Mouse (Mus musculus) limb, embryonic 12.5 days (tissue): ENCODE results near the gene Sdr9c7. TPM values are rescaled to one million over a fixed set of nuclear protein-coding genes. Genes with fewer than 3 reads are reported as not detected.
"Not testable (repeated sequence)": the region's sequence is repeated elsewhere in the genome, so short reads cannot be mapped to it uniquely, and the experiment has no call there.

ENCODE experiments used
- ATAC-seq: fragments of 200-750 bp; cut with Nextera tagmentation; 2 replicates; pipeline ENCODE4 v1.8.0; 2017; ENCODE audit warnings: low read depth, moderate TSS enrichment; ENCODE audit not compliant: insufficient number of reproducible peaks, insufficient read depth, low FRiP score, low TSS enrichment
- H3K27ac ChIP-seq: fragments of 300-500 bp; sonication (generic); 2 replicates; pipeline ENCODE4 v1.5.1; 2016; ENCODE audit warnings: mild to moderate bottlenecking, moderate library complexity
- H3K27me3 ChIP-seq: fragments of 300-500 bp; sonication (generic); 2 replicates; pipeline ENCODE4 v1.6.1; 2016; ENCODE audit warnings: mild to moderate bottlenecking, moderate library complexity
- H3K36me3 ChIP-seq: fragments of 300-500 bp; sonication (generic); 2 replicates; pipeline ENCODE4 v1.6.1; 2016; ENCODE audit warnings: mild to moderate bottlenecking, moderate library complexity
- H3K4me1 ChIP-seq: fragments of 300-500 bp; sonication (generic); replicated peaks from 2 replicates; pipeline ENCODE4 v1.6.1; 2016
- H3K4me2 ChIP-seq: fragments of 300-500 bp; sonication (generic); 2 replicates; pipeline ENCODE4 v1.6.1; 2016; ENCODE audit warnings: mild to moderate bottlenecking, moderate library complexity
- H3K4me3 ChIP-seq: fragments of 300-500 bp; sonication (generic); replicated peaks from 2 replicates; pipeline ENCODE4 v1.5.1; 2016; ENCODE audit warnings: mild to moderate bottlenecking
- H3K9ac ChIP-seq: fragments of 300-500 bp; sonication (generic); replicated peaks from 2 replicates; pipeline ENCODE4 v1.6.1; 2016; ENCODE audit warnings: mild to moderate bottlenecking, moderate library complexity
- H3K9me3 ChIP-seq: fragments of 300-500 bp; sonication (generic); 2 replicates; pipeline ENCODE4 v1.6.1; 2016; ENCODE audit warnings: mild to moderate bottlenecking, moderate library complexity
- WGBS: fragments of 180-500 bp; shearing (Covaris S2); methylation state at CpG from one replicate; pipeline ENCODE4 v1.1.7; 2016; 5-methylcytosine and 5-hydroxymethylcytosine counted together
- polyA plus RNA-seq: library from polyadenylated mRNA; unstranded; fragments of >200 nt; fragmentation: Nextera tagmentation; extraction: Ambion mirVana; gene quantifications from 2 replicates; pipeline ENCODE4 v1.2.1, GENCODE M21; 2016

Gene Sdr9c7
- polyA plus RNA-seq, 1 experiment from 2014 or later = not detected

DNA sequence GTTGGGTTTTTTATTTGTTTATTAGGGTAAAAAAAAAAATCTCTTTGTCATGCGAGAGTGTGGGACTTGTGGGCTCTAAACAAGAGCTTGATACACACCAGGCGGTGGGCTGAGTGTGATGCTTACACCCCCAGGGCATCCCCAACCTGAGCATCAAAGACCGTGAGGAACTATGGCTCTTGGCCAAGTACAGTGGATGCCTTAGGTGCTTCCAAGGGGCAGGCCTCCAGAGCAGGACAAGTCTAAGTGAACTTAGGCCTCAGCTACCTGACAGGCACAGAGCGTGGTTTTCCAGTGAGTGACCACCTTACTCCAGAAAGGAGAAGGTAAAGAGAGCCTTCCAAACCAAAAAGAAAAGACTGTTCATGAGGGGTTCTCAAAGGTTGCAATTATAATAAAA lies 11.3 kb upstream of the Sdr9c7 start:
- ATAC-seq = no peak
- Histone ChIP-seq H3K9ac (no peak overlapping the region), H3K27ac (no peak overlapping the region), H3K36me3 (no peaks in the 10 kb centered on the region), H3K27me3 (no peaks in the 10 kb centered on the region), H3K4me3 (no peak overlapping the region), H3K4me2 (no peak overlapping the region), H3K9me3 (no peaks in the 10 kb centered on the region), H3K4me1 (no peaks in the 10 kb centered on the region)
- WGBS = 72% methylated on average over 4 of the region's 4 CpGs

DNA sequence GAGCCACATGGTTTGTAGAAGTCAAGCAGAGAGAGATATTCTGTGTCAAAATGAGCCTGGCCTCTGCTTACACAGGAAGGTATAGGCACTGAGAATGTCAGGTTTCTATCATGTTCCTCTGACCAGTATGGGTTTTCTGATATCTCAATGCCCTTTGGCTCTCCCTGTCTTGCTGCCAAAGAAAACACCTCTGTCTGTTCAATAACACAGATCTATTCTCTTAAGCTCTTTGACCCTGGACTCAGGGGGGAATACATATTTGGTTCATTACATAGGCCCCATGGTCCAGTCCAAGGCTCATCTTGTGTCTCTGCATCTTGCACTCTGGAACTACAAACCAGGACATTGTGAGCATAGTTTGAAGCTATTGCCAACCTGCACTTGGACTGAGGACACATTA lies 9.7 kb upstream of the Sdr9c7 start, which contains the start of gene Rdh7:
Gene Rdh7 (minus strand): TSS at position 213 of the 400 bp plus-strand sequence.
- no peak for ATAC-seq
- H3K4me1 ChIP-seq = no peaks in the 10 kb centered on the region
- no peak within 1 kb of the TSS for H3K9ac ChIP-seq
- no peaks in the 10 kb centered on the region for H3K36me3 ChIP-seq
- H3K9me3 ChIP-seq = no peaks in the 10 kb centered on the region
- H3K27me3 ChIP-seq = no peaks in the 10 kb centered on the region
- H3K27ac ChIP-seq = no peak within 1 kb of the TSS
- no peak within 1 kb of the TSS for H3K4me2 ChIP-seq
- H3K4me3 ChIP-seq = no peak within 1 kb of the TSS

DNA sequence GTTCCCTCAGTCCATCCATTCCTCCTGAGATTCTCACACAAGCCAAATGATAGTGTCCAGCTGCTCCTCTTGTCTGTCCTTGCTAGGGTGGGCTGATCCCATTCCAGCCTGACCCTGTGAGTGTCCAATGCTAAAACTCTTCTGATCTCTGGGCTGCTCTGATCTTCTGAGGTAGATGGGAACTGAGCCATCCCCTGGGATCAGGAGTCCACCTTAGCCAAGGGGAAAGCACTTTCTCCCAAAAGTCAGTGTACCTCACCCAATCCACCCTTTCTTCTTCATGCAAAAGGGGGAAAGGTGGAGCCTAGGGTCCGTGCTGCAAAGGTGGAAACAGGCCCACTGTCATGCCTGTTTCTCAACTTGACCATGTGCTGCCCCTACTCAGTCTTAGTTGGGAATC lies 6.8 kb upstream of the Sdr9c7 start:
- H3K9me3 ChIP-seq = no peaks in the 10 kb centered on the region
- no peak overlapping the region for H3K4me3 ChIP-seq
- H3K4me2 ChIP-seq = no peak overlapping the region
- H3K9ac ChIP-seq = no peak overlapping the region
- 89% methylated on average over 1 of the region's 1 CpGs for WGBS
- no peak overlapping the region for H3K27ac ChIP-seq
- H3K27me3 ChIP-seq = no peaks in the 10 kb centered on the region
- H3K36me3 ChIP-seq = no peaks in the 10 kb centered on the region
- no peaks in the 10 kb centered on the region for H3K4me1 ChIP-seq
- no peak for ATAC-seq

DNA sequence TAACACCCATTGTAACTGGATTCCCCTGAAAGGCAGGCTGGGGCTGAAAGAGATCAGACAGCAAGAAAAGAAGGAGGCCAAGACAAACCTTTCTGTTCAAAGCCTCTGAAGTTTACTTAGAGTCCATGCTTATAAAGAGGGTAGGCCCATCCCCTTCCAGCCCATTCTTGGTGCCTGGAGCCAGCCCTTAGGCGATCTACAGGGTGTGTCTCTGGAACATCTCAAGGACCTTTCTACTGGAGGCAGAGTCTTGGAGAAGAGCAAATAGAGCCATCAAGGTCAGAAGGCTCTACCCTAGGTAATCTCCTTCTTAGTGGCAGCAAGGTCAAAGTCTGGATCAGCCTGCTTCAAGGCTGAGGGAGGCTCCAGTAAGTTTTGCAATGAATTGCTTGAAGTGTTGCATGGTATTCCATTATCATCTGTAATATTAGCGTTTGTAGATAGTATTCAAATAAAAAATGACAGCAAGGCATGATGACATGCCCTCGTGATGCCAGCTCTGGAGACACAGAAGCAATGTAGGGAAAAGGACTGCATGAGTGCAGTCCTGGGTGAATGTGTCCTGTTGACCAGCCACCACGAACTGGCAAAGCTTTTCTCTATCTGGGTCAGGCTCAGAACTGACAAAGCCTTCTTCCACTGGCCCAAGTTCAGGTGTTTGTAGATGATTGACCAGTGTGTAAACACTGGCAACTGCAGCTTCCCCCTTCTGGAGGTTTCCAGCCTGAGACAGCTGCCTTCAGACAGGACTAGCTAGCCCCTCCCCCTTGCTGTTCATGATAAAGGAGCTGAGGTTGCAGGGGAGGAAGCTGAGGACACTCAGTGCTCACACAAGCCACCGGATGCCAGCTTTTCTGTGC lies 4.9 kb upstream of the Sdr9c7 start:
- not testable (repeated sequence) for ATAC-seq
- 64% methylated on average over 5 of the region's 5 CpGs for WGBS

DNA sequence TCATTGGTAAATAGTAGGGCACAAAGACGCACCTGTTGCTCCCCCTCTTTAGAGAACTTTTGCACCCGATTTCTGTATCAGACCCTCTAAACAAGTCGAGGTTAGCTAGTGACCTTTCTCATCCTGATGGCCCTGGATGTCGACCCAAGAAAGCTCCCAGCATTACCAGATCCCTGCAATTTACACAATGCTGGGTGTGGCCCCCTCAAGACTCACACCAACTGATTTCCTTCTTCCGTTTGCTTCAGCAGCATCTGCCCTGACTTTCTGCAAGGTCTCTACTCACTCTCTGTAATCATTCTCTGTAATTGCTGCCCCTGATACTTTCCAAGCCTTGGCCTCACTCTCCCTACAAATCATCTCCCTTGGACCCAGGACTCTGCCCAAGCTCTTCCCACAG lies 1.6 kb upstream of the Sdr9c7 start:
- no peaks in the 10 kb centered on the region for H3K9me3 ChIP-seq
- no peak overlapping the region for H3K9ac ChIP-seq
- H3K4me1 ChIP-seq = no peaks in the 10 kb centered on the region
- H3K27ac ChIP-seq = no peak overlapping the region
- no peak overlapping the region for H3K4me2 ChIP-seq
- no peaks in the 10 kb centered on the region for H3K36me3 ChIP-seq
- ATAC-seq = no peak
- H3K4me3 ChIP-seq = no peak overlapping the region
- H3K27me3 ChIP-seq = no peaks in the 10 kb centered on the region; the same call in none of the 2 replicates
- WGBS = 55% methylated on average over 5 of the region's 5 CpGs

More for the DNA sequence above, 4.9 kb upstream of the Sdr9c7 start:
- not testable (repeated sequence) for H3K4me2 ChIP-seq, H3K9me3 ChIP-seq, H3K4me3 ChIP-seq, H3K27me3 ChIP-seq, H3K4me1 ChIP-seq, H3K9ac ChIP-seq, H3K36me3 ChIP-seq, H3K27ac ChIP-seq

DNA sequence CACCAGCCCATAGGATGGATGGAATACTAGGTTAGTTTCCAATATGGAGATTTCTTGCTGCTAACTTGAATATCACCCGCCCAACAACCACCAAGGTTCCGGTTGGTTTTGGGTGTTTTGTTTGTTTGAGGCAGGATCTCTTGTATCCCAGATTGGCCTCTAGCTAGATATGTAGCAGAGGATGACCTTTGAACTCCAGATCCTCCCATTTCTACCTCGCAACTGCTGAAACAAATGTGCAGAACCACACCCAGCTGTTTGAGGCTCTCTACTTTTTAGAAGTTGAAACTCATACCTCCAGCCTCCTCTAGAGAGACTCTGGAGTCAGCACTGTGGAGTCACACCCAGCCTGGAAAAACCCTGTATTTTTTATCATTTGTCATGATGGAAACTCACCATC lies 812 bp upstream of the Sdr9c7 start:
- Histone ChIP-seq H3K9ac (no peak overlapping the region), H3K36me3 (no peaks in the 10 kb centered on the region), H3K27ac (no peak overlapping the region), H3K4me1 (no peaks in the 10 kb centered on the region), H3K4me2 (no peak overlapping the region), H3K4me3 (no peak overlapping the region), H3K9me3 (no peaks in the 10 kb centered on the region), H3K27me3 (no peaks in the 10 kb centered on the region; the same call in none of the 2 replicates)
- ATAC-seq = no peak
- WGBS = 87% methylated on average over 3 of the region's 3 CpGs

DNA sequence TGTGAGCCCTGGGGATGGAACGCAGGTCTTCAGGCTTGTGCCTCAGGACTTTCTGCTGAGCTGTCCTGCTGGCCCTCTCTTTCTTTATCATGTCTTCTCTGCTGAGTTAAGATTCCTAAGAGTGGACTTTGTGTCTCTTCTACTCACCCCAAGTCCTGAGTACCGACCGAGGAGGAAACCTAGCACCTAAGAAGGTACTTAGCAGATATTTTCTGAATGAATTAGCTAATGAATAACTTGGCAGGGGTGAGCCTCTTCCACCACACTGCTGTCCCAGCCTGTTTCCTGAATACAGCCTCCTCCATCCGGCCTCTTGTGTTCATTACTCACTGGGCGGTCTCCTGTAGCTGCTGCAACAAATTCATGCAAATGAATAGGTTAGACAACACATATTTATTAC lies 1.5 kb downstream of the Sdr9c7 start:
- Histone ChIP-seq H3K27ac (no peak overlapping the region), H3K9ac (no peak overlapping the region), H3K9me3 (no peaks in the 10 kb centered on the region), H3K4me2 (no peak overlapping the region), H3K27me3 (no peaks in the 10 kb centered on the region; the same call in none of the 2 replicates), H3K4me1 (no peaks in the 10 kb centered on the region), H3K4me3 (no peak overlapping the region), H3K36me3 (no peaks in the 10 kb centered on the region)
- ATAC-seq = no peak
- WGBS = 72% methylated on average over 5 of the region's 5 CpGs

DNA sequence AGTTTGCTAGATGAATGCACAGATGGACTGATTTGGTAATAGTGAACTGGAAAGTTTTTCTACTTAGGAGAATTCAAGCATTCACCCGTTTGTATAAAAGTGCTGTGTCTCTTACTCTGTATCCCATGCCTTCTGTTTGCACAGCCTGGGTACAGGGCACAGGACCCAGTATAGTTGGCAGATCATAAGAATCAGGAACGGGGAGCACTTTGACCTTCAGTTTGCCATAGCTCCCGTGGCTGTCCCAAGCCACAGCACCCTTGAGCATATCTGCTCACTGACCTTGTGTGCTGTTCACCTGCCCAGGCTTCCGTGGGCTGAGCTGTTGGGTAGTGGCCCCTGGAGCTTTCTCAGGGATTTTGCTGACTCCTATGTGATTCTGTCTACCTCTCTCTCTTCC lies 3.4 kb downstream of the Sdr9c7 start:
- H3K9me3 ChIP-seq = no peaks in the 10 kb centered on the region
- 69% methylated on average over 4 of the region's 4 CpGs for WGBS
- no peak for ATAC-seq
- no peaks in the 10 kb centered on the region for H3K36me3 ChIP-seq
- H3K27ac ChIP-seq = no peak overlapping the region
- H3K4me2 ChIP-seq = no peak overlapping the region
- no peaks in the 10 kb centered on the region for H3K4me1 ChIP-seq
- no peak overlapping the region for H3K4me3 ChIP-seq
- no peak overlapping the region for H3K9ac ChIP-seq
- H3K27me3 ChIP-seq = no peaks in the 10 kb centered on the region; the same call in none of the 2 replicates

DNA sequence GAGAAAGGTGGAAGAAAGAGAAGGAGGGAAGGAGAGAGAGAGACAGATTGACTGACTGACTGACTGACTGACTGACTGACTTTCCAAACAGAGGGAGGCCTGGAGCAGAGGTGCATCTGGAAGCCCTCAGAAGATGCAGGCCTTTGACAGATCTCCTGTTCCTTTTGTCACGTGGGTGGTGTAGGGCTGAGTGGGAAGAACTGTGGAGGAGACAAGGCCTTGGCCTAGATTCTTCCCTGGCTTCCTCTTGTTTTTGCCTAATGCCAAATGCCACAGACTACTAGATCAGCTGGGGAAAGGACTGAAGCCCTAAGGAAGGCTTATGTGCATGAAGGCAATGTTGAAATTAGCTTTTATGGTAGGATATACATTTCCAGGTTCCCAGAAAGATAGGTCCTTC lies 4.8 kb downstream of the Sdr9c7 start:
- no peaks in the 10 kb centered on the region for H3K36me3 ChIP-seq
- no peak overlapping the region for H3K4me2 ChIP-seq
- no peaks in the 10 kb centered on the region for H3K4me1 ChIP-seq
- no peak overlapping the region for H3K4me3 ChIP-seq
- no peak overlapping the region for H3K9ac ChIP-seq
- WGBS = 52% methylated on average over 1 of the region's 1 CpGs
- H3K27me3 ChIP-seq = no peaks in the 10 kb centered on the region; the same call in 1 of the 2 replicates
- no peaks in the 10 kb centered on the region for H3K9me3 ChIP-seq
- ATAC-seq = no peak
- H3K27ac ChIP-seq = no peak overlapping the region

DNA sequence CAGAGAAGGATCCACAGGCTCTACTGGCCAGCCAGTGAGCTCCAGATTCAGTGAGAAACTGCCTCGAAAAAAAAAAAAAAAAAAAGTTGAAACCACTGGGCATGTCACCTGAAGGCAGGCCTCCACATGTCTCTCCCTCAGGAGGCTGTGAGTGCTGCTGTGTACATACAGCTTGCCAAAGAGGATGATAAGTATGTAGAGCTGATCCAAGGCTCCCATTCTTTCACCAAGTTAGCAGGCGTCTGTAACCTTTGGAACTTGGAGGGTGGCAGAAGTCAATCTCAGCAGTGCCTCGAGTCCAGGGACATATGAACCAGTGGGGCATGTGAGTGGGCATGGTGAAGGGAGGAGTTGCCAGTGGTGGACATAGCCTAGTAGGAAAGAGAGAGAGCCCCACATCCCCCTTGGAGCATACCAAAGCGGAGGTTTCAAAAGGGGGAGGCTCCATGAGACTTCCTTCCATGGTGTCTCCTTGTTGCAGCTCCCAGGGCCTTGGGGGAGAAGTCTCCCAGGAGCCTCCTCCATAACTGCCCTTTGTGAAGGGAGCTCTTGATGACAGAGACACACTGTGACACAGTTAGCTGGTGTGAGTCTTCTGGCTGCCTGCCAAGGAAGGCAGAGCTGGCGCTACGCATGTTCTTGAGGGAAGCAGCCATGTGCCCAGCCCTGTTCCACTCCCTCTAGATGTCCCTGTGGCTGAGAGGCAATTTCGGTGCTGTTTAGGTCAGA lies 6.6 kb downstream of the Sdr9c7 start:
- Histone ChIP-seq H3K4me2 (no peak overlapping the region), H3K4me1 (no peaks in the 10 kb centered on the region), H3K4me3 (no peak overlapping the region), H3K9ac (no peak overlapping the region), H3K9me3 (no peaks in the 10 kb centered on the region), H3K36me3 (no peaks in the 10 kb centered on the region), H3K27me3 (no peaks in the 10 kb centered on the region), H3K27ac (no peak overlapping the region)
- ATAC-seq = no peak
- 74% methylated on average over 7 of the region's 7 CpGs for WGBS

DNA sequence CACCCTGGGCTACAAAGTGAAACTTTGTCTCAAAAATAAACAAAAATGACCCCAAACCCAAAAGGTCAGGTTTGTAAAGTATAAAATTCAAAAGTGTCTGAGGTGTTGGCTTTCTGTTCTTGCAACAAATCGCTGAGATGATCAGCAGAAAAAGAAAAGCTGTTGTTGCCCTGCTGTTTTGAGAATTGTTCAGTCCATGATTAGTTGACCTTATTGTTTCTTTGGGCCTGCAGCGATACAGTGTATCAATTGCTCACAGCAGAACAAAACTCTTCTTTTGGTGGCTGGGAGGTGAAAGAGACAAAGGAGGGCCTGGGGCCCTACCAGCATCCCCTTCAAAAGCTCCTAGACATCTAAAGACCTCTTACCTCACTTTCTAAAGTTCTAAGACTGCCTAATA lies 7.8 kb downstream of the Sdr9c7 start:
- 88% methylated on average over 2 of the region's 2 CpGs for whole genome bisulfite sequencing
- Histone ChIP-seq H3K4me2 (no peak overlapping the region), H3K27me3 (no peaks in the 10 kb centered on the region), H3K27ac (no peak overlapping the region), H3K4me3 (no peak overlapping the region), H3K4me1 (no peaks in the 10 kb centered on the region), H3K9me3 (no peaks in the 10 kb centered on the region), H3K36me3 (no peaks in the 10 kb centered on the region), H3K9ac (no peak overlapping the region)
- ATAC-seq = no peak
